Mouse (Mus musculus) layer of hippocampus, postnatal 10 days (tissue): Measurements from ENCODE around the gene Myo7a. TPM values are rescaled to one million over a fixed set of nuclear protein-coding genes. Genes with fewer than 3 reads are reported as not detected.

ENCODE experiments used
- DNase-seq, 2 experiments: peaks; one replicate each; pipeline ENCODE4 v3.0.0; 2021; ENCODE audit warnings: low spot score in 2 of 2
- total RNA-seq, 2 experiments: library from RNA; stranded (reverse); gene quantifications; 2 replicates each; pipeline ENCODE4 v1.2.3; 2021

Gene Myo7a
- total RNA-seq, 2 experiments from 2014 or later, result 15.1 to 17.0 TPM

DNA sequence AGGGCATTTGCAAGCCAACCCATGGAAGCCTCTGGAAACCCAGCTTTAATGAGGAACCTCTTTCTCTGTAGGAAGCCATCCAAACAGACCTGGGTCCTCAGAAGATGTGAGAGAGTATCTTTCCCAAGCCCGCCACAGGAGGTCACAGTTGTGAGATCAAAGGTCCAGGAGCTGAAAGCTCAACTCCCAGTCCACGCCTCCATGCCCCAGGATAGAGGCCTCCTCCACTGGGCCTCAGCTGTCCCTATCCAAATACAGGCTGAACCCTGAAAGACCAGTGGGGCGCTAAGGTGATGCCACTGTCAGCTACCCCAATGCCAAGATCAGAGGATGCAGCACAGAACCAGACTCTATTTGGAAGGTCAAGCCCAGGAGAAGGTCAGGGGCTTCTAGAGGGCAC, 23.3 kb upstream of the Myo7a start:
- DNase-seq, result no peak

GRCm38 (mm10) chr7:98142247-98142646, 22.9 kb upstream of the Myo7a start:
- no peak for DNase-seq

GRCm38 (mm10) chr7:98141206-98141605, 21.9 kb upstream of the Myo7a start:
- peak; percentile 50 to 52 for DNase-seq

GRCm38 (mm10) chr7:98140597-98140996, 21.3 kb upstream of the Myo7a start:
- DNase-seq, result peak in 1 of 2 experiments; percentile 36

GRCm38 (mm10) chr7:98139216-98139615, 19.9 kb upstream of the Myo7a start:
- DNase-seq, result no peak

DNA sequence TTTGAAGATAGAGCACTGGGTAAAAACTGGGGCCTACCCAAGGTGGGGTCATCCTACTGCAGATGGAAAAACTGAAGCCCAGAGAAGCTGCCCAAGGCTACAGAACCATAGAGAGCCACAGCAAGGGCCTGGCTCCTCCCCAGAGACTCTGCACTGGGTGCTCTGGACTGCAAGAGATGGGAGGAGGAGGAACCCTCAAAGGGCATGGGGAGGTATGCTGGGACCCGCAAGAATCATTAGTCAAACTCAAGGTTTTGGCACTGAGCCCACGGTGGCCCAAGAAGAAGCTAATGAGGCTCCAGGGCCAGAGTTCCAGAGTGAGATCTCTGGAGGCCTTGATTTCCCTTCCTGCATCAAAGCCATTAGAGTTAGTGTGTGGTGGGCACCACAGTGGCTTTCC, 18.7 kb upstream of the Myo7a start:
- DNase-seq, result no peak

- no peak for DNase-seq
Observed at GRCm38 (mm10) chr7:98137583-98137982, 18.3 kb upstream of the Myo7a start.

- DNase-seq, result no peak
Observed at GRCm38 (mm10) chr7:98131751-98132150, 12.4 kb upstream of the Myo7a start.

GRCm38 (mm10) chr7:98125473-98125872, 6.1 kb upstream of the Myo7a start:
- no peak for DNase-seq

DNA sequence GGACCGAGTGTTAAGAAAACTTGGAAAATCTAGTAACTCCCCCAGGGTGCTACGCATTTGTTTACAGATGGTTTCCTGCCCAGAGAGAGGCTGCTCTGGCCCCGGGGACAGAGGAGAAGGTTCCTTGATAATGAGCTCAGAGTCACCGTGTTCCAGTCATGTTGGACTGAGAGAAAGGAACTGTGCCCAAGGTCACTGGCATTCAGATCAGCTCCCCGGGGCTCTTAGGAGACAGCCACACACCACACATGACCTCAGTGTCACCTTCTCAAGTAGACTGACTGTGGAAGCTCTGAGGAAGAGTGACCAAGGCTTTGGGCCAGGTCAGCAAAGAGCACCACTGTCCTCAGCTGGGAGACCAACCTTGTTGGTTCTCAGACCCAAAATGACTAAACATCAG, 5.4 kb upstream of the Myo7a start:
- no peak for DNase-seq

- DNase-seq, result no peak
Observed at GRCm38 (mm10) chr7:98121673-98122072, 2.3 kb upstream of the Myo7a start.

DNA sequence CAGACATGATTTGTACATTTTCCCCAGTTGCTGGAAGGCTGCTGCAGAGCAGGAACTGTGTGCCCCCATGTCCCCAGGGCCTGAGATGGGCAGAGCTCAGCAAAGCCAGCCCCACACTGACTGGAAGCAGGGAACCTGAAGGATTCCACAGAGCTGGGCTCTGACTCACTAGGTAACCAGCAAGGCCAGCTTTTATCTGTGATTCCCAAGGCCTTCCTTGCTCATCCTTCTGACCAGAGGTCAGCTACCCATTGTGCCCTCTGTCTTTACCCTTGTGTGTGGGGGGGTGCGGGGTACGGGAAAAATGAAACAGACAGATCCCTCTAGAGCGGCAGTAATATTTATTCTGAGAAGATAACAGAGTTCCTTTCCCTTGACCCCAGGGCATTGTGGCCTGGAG, 1.9 kb upstream of the Myo7a start:
- no peak for DNase-seq

GRCm38 (mm10) chr7:98120325-98120724, 1.0 kb upstream of the Myo7a start:
- DNase-seq, result peak; percentile 81 to 83

GRCm38 (mm10) chr7:98119961-98120232, 573 bp upstream of the Myo7a start:
- DNase-seq, result no peak

DNA sequence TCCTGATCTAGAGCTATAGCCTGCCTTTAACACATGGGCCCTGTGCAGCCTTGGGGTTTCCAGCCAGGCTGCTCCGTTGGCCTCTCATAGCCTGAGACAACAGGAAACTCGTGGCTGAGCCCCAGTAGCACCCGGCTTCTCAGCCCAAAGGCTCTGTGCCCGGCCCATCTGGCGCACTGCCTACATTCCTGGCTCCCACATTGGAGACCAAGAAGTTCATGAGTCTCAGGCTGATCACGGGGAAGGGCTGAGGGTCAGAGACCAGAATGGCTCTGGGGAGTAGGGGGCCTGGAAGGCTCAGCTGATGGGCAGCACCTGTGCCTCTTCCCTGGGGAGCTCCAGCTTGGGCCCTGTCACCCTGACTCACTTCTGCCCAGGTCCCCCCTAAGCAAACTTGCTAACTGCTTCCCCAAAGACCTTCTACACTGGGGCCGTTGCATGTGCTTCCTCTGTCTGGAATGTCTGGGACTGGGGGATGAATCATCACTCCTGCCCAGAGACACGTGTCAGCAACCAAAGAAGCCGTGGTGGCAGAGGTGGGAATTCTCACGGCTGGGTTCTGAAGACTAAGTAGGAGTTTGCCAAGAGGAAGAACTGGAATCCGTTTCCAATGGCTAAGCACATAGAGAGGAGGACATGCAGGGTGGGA, 2.2 kb downstream of the Myo7a start:
- peak; percentile 50 to 51 for DNase-seq

GRCm38 (mm10) chr7:98114656-98115055, 4.7 kb downstream of the Myo7a start:
- no peak for DNase-seq

- DNase-seq, result no peak
Observed at GRCm38 (mm10) chr7:98111233-98111632, 8.1 kb downstream of the Myo7a start.

DNA sequence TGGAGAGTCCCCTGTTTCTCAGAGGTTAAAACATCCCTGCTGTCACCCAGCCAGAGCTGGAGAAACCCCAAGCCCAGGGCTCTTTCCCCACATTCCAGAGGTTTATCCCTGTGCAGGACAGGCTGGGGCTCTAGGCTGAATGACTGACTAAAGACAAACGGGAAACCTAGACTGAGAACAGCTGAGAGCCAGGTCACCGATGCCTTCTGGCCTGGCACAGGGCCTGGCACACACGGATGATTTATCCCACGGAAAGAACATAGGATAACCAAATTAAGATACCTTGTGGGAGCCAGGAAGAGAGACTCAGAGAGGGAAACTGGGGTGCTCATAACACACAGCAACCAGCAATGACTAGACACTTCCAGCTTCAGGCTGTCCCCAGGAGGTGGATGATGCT, 9.6 kb downstream of the Myo7a start:
- no peak for DNase-seq

- no peak for DNase-seq
Observed at GRCm38 (mm10) chr7:98108636-98109430, 10.5 kb downstream of the Myo7a start.

DNA sequence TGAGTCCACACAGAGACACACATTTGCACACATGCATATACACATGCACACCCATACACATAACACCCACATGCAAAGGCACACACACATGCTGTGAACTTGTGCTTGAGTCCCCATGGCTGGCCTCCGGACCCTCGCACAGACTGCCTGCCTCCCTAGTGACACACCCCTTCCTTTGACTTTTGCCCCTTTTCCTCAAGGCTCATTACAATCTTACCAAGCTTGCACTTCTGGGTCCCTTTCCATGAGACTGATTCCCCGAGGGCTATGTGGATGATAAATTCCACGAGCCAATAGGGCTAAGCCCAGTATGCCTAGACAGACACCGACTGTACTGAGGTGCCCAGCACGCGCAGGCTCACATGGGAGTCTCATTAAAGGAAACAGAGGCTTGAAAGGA, 13.1 kb downstream of the Myo7a start:
- no peak for DNase-seq

- DNase-seq, result no peak
Observed at GRCm38 (mm10) chr7:98104481-98105435, 14.6 kb downstream of the Myo7a start.

DNA sequence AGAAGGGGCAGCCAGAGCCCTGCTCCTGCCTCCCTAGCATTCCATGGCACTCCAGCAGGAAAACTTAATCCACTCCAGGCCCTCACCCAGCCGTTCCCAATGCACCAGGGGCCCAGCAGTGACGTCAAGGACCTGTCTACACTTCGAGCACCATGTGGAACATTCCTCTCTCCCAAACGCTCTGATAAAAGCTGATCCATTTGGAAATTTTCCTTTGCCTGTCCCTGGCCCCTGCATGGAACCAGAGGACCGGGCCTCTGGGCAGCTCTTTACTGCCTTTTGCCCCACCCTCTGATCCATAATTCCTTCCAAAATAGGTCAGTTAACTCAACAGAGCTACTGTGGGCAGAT, 15.4 kb downstream of the Myo7a start:
- DNase-seq, result no peak
